Mouse (Mus musculus) midbrain, embryonic 14.5 days (tissue): ENCODE data around the gene Ahnak. TPM values are rescaled to one million over a fixed set of nuclear protein-coding genes. Genes with fewer than 3 reads are reported as not detected.
A peak's percentile ranks its signal among the peaks of the same experiment; 100 is the strongest.

ENCODE experiments used
- ATAC-seq: fragments of 200-750 bp; cut with Nextera tagmentation; 2 replicates; pipeline ENCODE4 v1.8.0; 2017; ENCODE audit warnings: moderate number of reproducible peaks, moderate library complexity; ENCODE audit not compliant: low FRiP score, low TSS enrichment
- DNase-seq: peaks from one replicate; pipeline ENCODE4 v3.0.0-alpha.2; 2015
- H3K27ac ChIP-seq: fragments of 300-500 bp; sonication (generic); replicated peaks from 2 replicates; pipeline ENCODE4 v1.5.1; 2014; ENCODE audit warnings: mild to moderate bottlenecking, low read depth, low read length, moderate library complexity
- H3K27me3 ChIP-seq: fragments of 300-500 bp; sonication (generic); 2 replicates; pipeline ENCODE4 v1.6.1; 2014; ENCODE audit warnings: low read length, control low read depth, mixed read lengths; ENCODE audit not compliant: control insufficient read depth, insufficient read depth
- H3K36me3 ChIP-seq: fragments of 300-500 bp; sonication (generic); 2 replicates; pipeline ENCODE4 v1.6.1; 2014; ENCODE audit warnings: low read length, control low read depth; ENCODE audit not compliant: control insufficient read depth, insufficient read depth
- H3K4me1 ChIP-seq: fragments of 300-500 bp; sonication (generic); 2 replicates; pipeline ENCODE4 v1.6.1; 2014; ENCODE audit warnings: mild to moderate bottlenecking, antibody characterized with exemption, low read length, control low read depth; ENCODE audit not compliant: control insufficient read depth, insufficient read depth
- H3K4me2 ChIP-seq: fragments of 300-500 bp; sonication (generic); 2 replicates; pipeline ENCODE4 v1.6.1; 2014; ENCODE audit warnings: mild to moderate bottlenecking, low read length, moderate library complexity
- H3K4me3 ChIP-seq: fragments of 300-500 bp; sonication (generic); replicated peaks from 2 replicates; pipeline ENCODE4 v1.5.1; 2014; ENCODE audit warnings: low read depth, low read length
- H3K9ac ChIP-seq: fragments of 300-500 bp; sonication (generic); replicated peaks from 2 replicates; pipeline ENCODE4 v1.6.1; 2014; ENCODE audit warnings: mild to moderate bottlenecking, low read length, moderate library complexity
- H3K9me3 ChIP-seq: fragments of 300-500 bp; sonication (generic); 2 replicates; pipeline ENCODE4 v1.6.1; 2016; ENCODE audit warnings: low read length, control low read depth, mixed read lengths; ENCODE audit not compliant: control insufficient read depth
- WGBS: fragments of 180-500 bp; shearing (Covaris S2); extraction: QIAGEN DNeasy Blood & Tissue Kit; methylation state at CpG from one replicate; pipeline ENCODE4 v1.1.7; 2014; 5-methylcytosine and 5-hydroxymethylcytosine counted together
- polyA plus RNA-seq: library from polyadenylated mRNA; unstranded; fragments of >200 nt; fragmentation: Nextera tagmentation; extraction: Ambion mirVana; gene quantifications from 2 replicates; pipeline ENCODE4 v1.2.1, GENCODE M21; 2014

Gene Ahnak
- polyA plus RNA-seq, 1 experiment from 2014 or later = 4.2 TPM

GRCm38 (mm10) chr19:8981450-8982168, 7.5 kb upstream of the Ahnak start:
- WGBS = 76% methylated on average over 2 of the region's 2 CpGs
- Histone ChIP-seq H3K9ac (no peak overlapping the region), H3K36me3 (peaks cover 51% of the 10 kb centered on the region), H3K4me3 (no peak overlapping the region), H3K27ac (0 out of 2 replicates have a peak overlapping the region, but pooled peaks have one; percentile 5), H3K9me3 (no peaks in the 10 kb centered on the region), H3K4me1 (peaks cover 31% of the 10 kb centered on the region), H3K4me2 (no peak overlapping the region), H3K27me3 (no peaks in the 10 kb centered on the region)
- ATAC-seq (no peak), DNase-seq (peak; percentile 49)

DNA sequence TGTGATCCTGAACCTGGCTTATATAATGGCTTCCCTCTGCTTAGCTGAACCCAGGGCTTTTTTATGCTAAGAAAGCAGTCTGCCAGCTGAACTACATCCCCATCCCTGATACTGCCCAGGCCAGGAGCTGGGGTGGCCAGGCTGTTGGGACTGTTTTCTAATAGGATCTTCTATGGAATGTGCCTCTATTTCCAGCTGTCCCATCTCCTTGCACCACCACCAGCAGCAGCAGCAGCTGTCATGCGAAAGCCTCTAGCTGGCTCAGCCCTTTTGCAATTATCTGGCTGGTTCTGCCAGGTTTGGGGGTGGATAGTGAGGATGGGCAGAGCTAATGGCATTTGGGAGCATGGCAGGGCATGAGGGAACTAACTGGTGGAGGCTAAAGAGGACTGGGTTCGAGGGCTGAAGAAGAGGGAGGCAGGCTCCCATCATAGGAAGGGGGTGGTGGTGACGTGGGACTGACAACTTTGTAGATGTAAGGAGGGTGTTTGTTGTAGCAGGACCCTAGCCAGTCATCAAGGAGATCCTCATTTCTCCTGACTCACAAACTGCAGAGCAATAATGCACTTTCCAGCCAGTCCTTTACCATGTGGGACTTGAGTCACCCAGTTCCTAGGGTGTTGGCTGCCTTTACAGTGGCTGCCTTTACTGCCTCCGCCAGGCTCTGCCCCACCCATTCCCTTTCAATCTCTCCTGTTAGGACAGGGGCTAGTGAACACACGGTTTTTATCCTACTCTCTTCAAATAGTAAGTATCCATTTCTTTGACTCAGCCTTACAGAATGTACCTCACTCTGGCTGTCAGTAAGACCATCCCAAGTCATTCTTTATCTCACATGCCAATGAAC, 6.6 kb upstream of the Ahnak start:
- peaks cover 31% of the 10 kb centered on the region for H3K4me1 ChIP-seq
- WGBS = 61% methylated on average over 5 of the region's 5 CpGs

GRCm38 (mm10) chr19:8983150-8983650, 5.9 kb upstream of the Ahnak start:
- ATAC-seq = no peak
- no peak overlapping the region for H3K4me3 ChIP-seq
- no peaks in the 10 kb centered on the region for H3K9me3 ChIP-seq
- peaks cover 31% of the 10 kb centered on the region for H3K4me1 ChIP-seq
- no peak overlapping the region for H3K4me2 ChIP-seq
- peaks cover 8% of the 10 kb centered on the region; the same call in 1 of the 2 replicates for H3K27me3 ChIP-seq
- H3K9ac ChIP-seq = no peak overlapping the region
- WGBS = 54% methylated on average over 4 of the region's 4 CpGs
- H3K36me3 ChIP-seq = peaks cover 36% of the 10 kb centered on the region
- H3K27ac ChIP-seq = no peak overlapping the region
- DNase-seq = no peak

More for the DNA sequence above, 6.6 kb upstream of the Ahnak start:
- Histone ChIP-seq H3K4me3 (no peak overlapping the region), H3K9ac (no peak overlapping the region), H3K27me3 (peaks cover 1% of the 10 kb centered on the region; the same call in 1 of the 2 replicates), H3K27ac (no peak overlapping the region), H3K9me3 (no peaks in the 10 kb centered on the region), H3K4me2 (no peak overlapping the region), H3K36me3 (peaks cover 43% of the 10 kb centered on the region)
- ATAC-seq = no peak
- DNase-seq = no peak

DNA sequence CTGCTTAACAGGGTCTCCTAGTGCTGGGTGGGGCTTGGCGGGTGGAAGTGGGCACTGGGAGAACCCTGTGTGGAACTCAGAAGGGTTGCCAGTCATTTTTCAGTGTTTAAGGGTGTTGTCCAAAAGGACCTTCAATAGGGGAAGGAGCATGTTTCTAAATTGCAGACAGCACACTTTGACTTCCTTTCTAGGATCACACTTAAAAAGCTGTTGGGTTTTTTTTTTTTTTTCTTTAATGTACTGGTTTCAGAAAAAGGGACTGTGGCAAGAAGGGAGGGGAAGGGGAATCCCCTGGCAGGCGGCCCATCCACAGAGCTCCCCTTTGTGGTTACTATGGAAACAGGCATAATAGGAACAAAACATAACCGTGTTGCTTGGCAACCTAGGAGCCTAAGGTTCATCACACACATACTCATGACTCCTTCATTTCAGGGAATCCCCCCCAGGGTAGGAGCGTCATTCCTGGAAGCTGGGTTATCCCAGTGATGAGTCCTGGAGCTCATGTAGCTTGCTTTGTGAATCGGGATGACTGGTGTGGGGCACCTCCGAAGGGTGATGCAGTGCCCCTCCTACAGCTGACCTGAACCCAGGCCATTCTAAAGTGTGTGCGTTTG, 4.7 kb upstream of the Ahnak start:
- H3K4me3 ChIP-seq = no peak overlapping the region
- H3K27me3 ChIP-seq = peaks cover 20% of the 10 kb centered on the region
- H3K4me1 ChIP-seq = peaks cover 35% of the 10 kb centered on the region
- DNase-seq (peak; percentile 93), ATAC-seq (peak; percentile 81)
- WGBS = 0% methylated on average over 7 of the region's 7 CpGs
- H3K9ac ChIP-seq = no peak overlapping the region
- H3K4me2 ChIP-seq = peak overlapping the region; percentile 38
- peaks cover 25% of the 10 kb centered on the region for H3K36me3 ChIP-seq
- peak overlapping the region; percentile 62 for H3K27ac ChIP-seq
- H3K9me3 ChIP-seq = no peaks in the 10 kb centered on the region

- Histone ChIP-seq H3K9ac (no peak overlapping the region), H3K4me3 (no peak overlapping the region), H3K4me1 (peaks cover 49% of the 10 kb centered on the region), H3K27ac (no peak overlapping the region), H3K27me3 (peaks cover 34% of the 10 kb centered on the region), H3K9me3 (no peaks in the 10 kb centered on the region), H3K4me2 (no peak overlapping the region), H3K36me3 (peaks cover 14% of the 10 kb centered on the region)
- no peak for DNase-seq
- whole genome bisulfite sequencing = 70% methylated on average over 5 of the region's 5 CpGs
- ATAC-seq = no peak
Observed at GRCm38 (mm10) chr19:8985891-8986290, 3.2 kb upstream of the Ahnak start.

GRCm38 (mm10) chr19:8987816-8988215, 1.3 kb upstream of the Ahnak start:
- no peak overlapping the region for H3K4me2 ChIP-seq
- H3K4me3 ChIP-seq = no peak overlapping the region
- no peak overlapping the region for H3K27ac ChIP-seq
- H3K27me3 ChIP-seq = peaks cover 40% of the 10 kb centered on the region
- H3K4me1 ChIP-seq = peaks cover 49% of the 10 kb centered on the region
- no peak for DNase-seq
- H3K9me3 ChIP-seq = no peaks in the 10 kb centered on the region
- H3K9ac ChIP-seq = no peak overlapping the region
- 48% methylated on average over 2 of the region's 2 CpGs for WGBS
- peaks cover 3% of the 10 kb centered on the region; the same call in 1 of the 2 replicates for H3K36me3 ChIP-seq
- no peak for ATAC-seq

DNA sequence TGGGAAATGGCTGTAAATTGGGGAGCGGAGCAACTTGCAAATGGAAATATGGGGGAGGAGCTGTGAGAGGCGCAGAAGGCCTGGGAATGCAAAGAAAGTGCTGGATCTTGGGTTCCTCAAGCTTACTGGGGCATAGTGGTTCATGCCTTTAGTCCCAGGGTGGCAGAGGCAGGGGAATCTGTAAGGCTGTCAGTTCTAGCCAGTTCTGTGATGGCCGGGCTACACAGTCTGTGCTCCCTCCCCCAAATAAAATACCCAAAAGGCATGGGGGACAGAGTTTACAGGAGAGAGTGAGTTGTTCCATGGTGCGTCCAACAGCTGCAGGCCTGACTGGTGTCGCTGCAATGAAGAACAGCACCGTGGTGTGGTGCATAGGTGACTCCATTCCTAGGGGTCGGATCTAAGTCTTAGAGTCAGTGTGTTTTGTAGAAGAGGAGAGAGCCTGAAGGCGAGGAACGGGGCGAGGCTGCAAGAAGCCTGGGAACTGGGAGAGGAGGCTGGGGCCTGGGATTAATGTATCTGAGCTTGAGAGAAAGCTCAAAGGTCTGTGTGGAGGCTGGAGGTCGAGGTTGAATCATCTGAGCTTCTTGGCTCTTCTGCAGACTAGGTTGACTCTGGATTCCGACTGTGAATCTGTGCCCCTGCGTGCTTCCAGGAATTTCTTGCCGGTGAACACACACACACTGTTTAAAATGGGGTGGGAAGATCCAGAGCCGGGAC, 578 bp upstream of the Ahnak start:
- ATAC-seq (no peak), DNase-seq (no peak)
- peaks cover 40% of the 10 kb centered on the region for H3K27me3 ChIP-seq
- H3K27ac ChIP-seq = no peak overlapping the region
- no peaks in the 10 kb centered on the region for H3K9me3 ChIP-seq
- no peak overlapping the region for H3K9ac ChIP-seq
- peak overlapping the region; percentile 40 for H3K4me3 ChIP-seq
- peak overlapping the region; percentile 78 for H3K4me2 ChIP-seq
- H3K36me3 ChIP-seq = no peaks in the 10 kb centered on the region
- H3K4me1 ChIP-seq = peaks cover 42% of the 10 kb centered on the region
- WGBS = 13% methylated on average over 15 of the region's 15 CpGs
